Mouse (Mus musculus) neural tube, embryonic 14.5 days (tissue): Measurements from ENCODE around the gene Galnt18. TPM values are rescaled to one million over a fixed set of nuclear protein-coding genes. Genes with fewer than 3 reads are reported as not detected.

Experiments
- ATAC-seq: fragments of 200-750 bp; cut with Nextera tagmentation; 2 replicates; pipeline ENCODE4 v1.8.0; 2017; ENCODE audit warnings: low read depth, mild to moderate bottlenecking, moderate TSS enrichment, moderate library complexity
- H3K27ac ChIP-seq: fragments of 300-500 bp; sonication (generic); 2 replicates; pipeline ENCODE4 v1.5.1; 2014; ENCODE audit warnings: low read depth, mild to moderate bottlenecking, control low read depth, low read length, moderate library complexity, mixed read lengths
- H3K27me3 ChIP-seq: fragments of 300-500 bp; sonication (generic); 2 replicates; pipeline ENCODE4 v1.6.1; 2014; ENCODE audit warnings: low read length; ENCODE audit not compliant: control insufficient read depth, insufficient read depth
- H3K36me3 ChIP-seq: fragments of 300-500 bp; sonication (generic); 2 replicates; pipeline ENCODE4 v1.6.1; 2014; ENCODE audit warnings: low read length, mixed read lengths; ENCODE audit not compliant: control insufficient read depth, insufficient read depth
- H3K4me1 ChIP-seq: fragments of 300-500 bp; sonication (generic); 2 replicates; pipeline ENCODE4 v1.6.1; 2014; ENCODE audit warnings: low read length; ENCODE audit not compliant: control insufficient read depth, insufficient read depth
- H3K4me2 ChIP-seq: fragments of 300-500 bp; sonication (generic); 2 replicates; pipeline ENCODE4 v1.6.1; 2014; ENCODE audit warnings: mild to moderate bottlenecking, low read depth, low read length, control low read depth
- H3K4me3 ChIP-seq: fragments of 300-500 bp; sonication (generic); 2 replicates; pipeline ENCODE4 v1.5.1; 2014; ENCODE audit warnings: low read depth, low read length, control low read depth, mixed read lengths
- H3K9ac ChIP-seq: fragments of 300-500 bp; sonication (generic); replicated peaks from 2 replicates; pipeline ENCODE4 v1.6.1; 2014; ENCODE audit warnings: low read depth, mild to moderate bottlenecking, control low read depth, low read length, mixed read lengths
- H3K9me3 ChIP-seq: fragments of 300-500 bp; sonication (generic); 2 replicates; pipeline ENCODE4 v1.6.1; 2016; ENCODE audit warnings: low read length; ENCODE audit not compliant: control insufficient read depth
- WGBS: fragments of 180-500 bp; shearing (Covaris S2); extraction: QIAGEN DNeasy Blood & Tissue Kit; methylation state at CpG from one replicate; pipeline ENCODE4 v1.1.7; 2014; 5-methylcytosine and 5-hydroxymethylcytosine counted together
- polyA plus RNA-seq: library from polyadenylated mRNA; unstranded; fragments of >200 nt; fragmentation: Nextera tagmentation; extraction: Ambion mirVana; gene quantifications from 2 replicates; pipeline ENCODE4 v1.2.1, GENCODE M21; 2014

The Galnt18 gene
- polyA plus RNA-seq, 1 experiment from 2014 or later = 12.7 TPM

DNA sequence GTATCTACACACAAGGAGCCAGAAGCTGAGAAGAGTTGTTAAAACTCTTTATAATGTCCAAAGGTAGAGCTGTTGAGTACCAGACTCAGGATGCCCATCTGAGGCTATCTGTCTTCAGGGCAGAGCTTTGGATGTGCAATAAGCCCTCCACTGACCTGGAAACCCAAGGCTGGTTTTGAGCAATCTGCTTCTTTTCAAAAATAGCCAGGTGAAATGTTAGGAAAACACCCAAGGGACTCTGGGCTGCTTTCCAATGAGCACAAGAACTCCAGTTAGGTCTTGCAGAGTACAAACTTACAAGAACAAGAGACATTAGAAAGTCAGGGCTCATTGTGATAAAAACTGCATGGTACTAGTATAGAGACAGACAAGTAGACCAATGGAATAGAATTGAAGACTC lies 135.4 kb downstream of the Galnt18 start:
- ATAC-seq = no peak
- no peak overlapping the region for H3K27ac ChIP-seq
- no peaks in the 10 kb centered on the region for H3K4me1 ChIP-seq
- no peaks in the 10 kb centered on the region for H3K9me3 ChIP-seq
- no peak overlapping the region for H3K9ac ChIP-seq
- no peaks in the 10 kb centered on the region for H3K36me3 ChIP-seq
- no peak overlapping the region for H3K4me2 ChIP-seq
- H3K4me3 ChIP-seq = no peak overlapping the region
- no peaks in the 10 kb centered on the region for H3K27me3 ChIP-seq

DNA sequence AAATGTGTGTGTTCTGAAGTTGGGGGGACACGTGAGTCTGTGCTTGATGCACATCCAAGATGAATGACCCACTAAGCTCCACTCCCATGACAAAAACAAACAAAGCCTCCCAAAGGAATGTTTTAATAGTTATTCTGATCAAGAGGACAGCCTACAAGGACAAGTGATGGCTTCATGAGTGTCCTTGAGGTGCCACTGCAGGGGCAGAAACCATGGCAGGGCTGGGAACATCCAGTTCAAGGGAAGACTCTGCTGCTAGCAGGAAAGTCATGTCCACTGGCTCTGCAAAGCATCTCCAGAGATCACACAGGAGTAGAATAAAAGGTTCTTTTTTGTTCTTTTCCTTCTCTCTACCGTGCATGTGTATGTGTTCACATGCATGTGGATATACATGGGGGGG lies 140.9 kb downstream of the Galnt18 start:
- Histone ChIP-seq H3K4me1 (peaks cover 5% of the 10 kb centered on the region; the same call in 1 of the 2 replicates), H3K9ac (no peak overlapping the region), H3K27me3 (no peaks in the 10 kb centered on the region), H3K9me3 (no peaks in the 10 kb centered on the region), H3K4me3 (no peak overlapping the region), H3K27ac (no peak overlapping the region), H3K36me3 (no peaks in the 10 kb centered on the region), H3K4me2 (no peak overlapping the region)
- ATAC-seq = no peak
- 86% methylated on average over 2 of the region's 2 CpGs for WGBS

DNA sequence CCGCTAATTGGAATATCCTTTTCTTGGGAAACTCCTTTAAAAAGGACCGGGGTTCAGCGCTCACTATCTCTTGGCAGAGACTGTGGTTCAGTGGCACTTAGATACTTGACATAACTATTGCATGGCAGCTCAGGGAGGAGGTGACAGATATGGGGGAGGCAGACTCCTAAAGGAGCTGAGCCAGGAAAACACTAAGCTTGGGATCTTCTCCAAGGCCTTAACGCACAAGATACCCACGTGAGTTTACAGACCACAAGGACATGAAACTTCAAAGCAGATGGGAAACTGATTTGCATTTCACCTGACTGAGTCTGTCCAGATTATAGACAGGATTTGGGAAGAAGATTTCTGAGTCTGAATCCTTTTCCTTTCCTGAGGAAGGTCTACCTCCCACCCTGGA lies 141.3 kb downstream of the Galnt18 start:
- no peak for ATAC-seq
- no peak overlapping the region for H3K4me3 ChIP-seq
- H3K4me1 ChIP-seq = peaks cover 5% of the 10 kb centered on the region; the same call in 1 of the 2 replicates
- H3K27me3 ChIP-seq = no peaks in the 10 kb centered on the region
- no peaks in the 10 kb centered on the region for H3K9me3 ChIP-seq
- WGBS = 53% methylated on average over 5 of the region's 5 CpGs
- H3K27ac ChIP-seq = 0 out of 2 replicates have a peak overlapping the region, but pooled peaks have one; percentile 10
- no peak overlapping the region for H3K4me2 ChIP-seq
- H3K9ac ChIP-seq = no peak overlapping the region
- H3K36me3 ChIP-seq = no peaks in the 10 kb centered on the region

DNA sequence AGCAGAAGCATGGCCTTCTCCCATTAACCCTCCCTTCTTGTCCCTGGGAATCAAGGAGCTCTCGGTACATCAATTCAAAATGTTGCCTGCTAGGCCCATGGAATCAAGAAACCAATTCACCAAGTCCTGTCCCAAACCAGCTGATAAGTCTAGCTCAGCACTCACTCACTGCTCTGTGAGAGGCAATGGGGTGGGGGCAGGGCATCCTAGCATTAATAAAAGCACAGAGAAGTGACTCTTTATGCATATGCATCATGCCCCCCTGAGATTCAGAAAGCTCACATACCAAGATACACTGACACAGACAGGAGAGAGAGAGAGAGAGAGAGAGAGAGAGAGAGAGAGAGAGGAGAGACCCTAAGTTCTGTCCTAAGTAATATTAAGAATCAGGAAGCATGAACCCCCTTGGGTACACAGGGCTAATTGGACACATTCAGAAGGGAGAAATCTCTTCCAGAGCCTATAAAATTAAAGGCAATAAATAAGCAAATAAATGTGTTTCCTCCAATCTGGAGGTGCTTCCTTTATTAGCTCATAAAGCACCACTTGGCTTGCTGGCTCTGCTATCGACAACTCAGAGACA lies 141.8 kb downstream of the Galnt18 start:
- Histone ChIP-seq H3K9me3 (no peaks in the 10 kb centered on the region), H3K27me3 (no peaks in the 10 kb centered on the region), H3K27ac (no peak overlapping the region; the same call in 1 of the 2 replicates), H3K4me2 (no peak overlapping the region), H3K4me1 (peaks cover 5% of the 10 kb centered on the region; the same call in 1 of the 2 replicates), H3K9ac (no peak overlapping the region), H3K4me3 (no peak overlapping the region), H3K36me3 (no peaks in the 10 kb centered on the region)
- WGBS = 47% methylated on average over 2 of the region's 2 CpGs
- ATAC-seq = peak; percentile 74

DNA sequence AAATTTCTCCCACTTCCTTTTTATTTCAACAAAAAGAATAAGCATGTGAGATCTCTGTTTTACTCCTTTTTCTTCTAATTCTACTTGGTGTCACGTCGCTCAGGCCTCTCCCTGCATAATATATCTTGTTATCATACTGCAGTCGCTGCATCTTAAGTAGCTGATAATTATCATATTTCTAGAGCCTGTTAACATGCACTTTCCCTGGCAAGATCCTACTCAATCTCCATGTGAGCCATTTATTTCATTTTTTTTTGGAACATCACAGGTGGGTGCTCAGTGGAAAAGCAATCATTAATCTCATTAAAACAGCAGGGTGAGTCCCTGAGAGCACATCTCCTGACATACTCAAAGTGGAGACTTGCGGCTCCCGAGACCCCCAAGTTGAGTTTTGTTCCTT lies 143.3 kb downstream of the Galnt18 start:
- no peak for ATAC-seq
- H3K9ac ChIP-seq = no peak overlapping the region
- no peaks in the 10 kb centered on the region for H3K36me3 ChIP-seq
- 57% methylated on average over 5 of the region's 5 CpGs for WGBS
- no peaks in the 10 kb centered on the region for H3K27me3 ChIP-seq
- H3K4me1 ChIP-seq = peaks cover 5% of the 10 kb centered on the region; the same call in 1 of the 2 replicates
- H3K4me2 ChIP-seq = no peak overlapping the region
- no peaks in the 10 kb centered on the region for H3K9me3 ChIP-seq
- no peak overlapping the region for H3K27ac ChIP-seq
- no peak overlapping the region for H3K4me3 ChIP-seq

DNA sequence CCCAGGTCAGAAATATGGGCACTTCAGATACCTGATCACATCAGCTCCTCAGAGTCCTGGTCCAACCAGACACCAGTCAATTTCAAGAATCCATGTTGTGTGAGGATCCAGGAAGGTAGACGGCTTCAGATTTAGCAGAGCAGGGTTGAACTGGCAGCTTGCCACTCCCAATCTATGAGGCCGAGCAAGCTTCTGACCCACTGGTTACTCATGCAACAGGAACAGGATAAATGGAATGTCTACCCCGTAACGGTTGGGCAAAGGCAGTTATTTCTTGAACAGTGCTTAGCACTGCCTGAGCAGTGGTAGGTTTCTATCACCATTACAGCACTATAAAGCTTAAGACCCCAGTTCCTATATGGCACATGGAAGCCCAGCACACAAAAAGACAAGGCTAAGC lies 148.5 kb downstream of the Galnt18 start:
- Histone ChIP-seq H3K27me3 (no peaks in the 10 kb centered on the region), H3K9me3 (no peaks in the 10 kb centered on the region), H3K4me3 (no peak overlapping the region), H3K36me3 (no peaks in the 10 kb centered on the region), H3K27ac (no peak overlapping the region), H3K4me2 (no peak overlapping the region), H3K4me1 (no peaks in the 10 kb centered on the region), H3K9ac (no peak overlapping the region)
- 77% methylated on average over 4 of the region's 4 CpGs for WGBS
- ATAC-seq = no peak

DNA sequence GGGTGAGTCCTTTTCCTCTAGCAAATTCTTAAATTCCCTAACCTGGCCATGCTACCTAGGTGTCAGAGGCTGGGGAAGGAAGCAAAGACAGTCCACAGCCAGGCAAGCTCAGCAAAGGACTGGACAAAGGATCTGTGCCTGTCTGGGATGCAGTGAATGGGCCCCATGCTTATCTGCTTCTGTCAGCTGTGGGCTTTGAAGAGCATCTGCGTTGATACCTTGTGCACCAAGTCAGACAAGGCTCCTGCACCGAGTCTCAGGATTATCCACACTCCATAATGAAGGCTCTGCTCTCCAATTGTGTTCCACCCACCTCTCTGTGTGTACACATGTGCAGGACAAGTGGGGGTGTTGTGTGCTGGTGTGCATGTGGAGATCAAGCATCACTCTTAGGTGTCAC lies 153.5 kb downstream of the Galnt18 start:
- Histone ChIP-seq H3K27me3 (no peaks in the 10 kb centered on the region), H3K9ac (no peak overlapping the region), H3K27ac (no peak overlapping the region), H3K4me1 (no peaks in the 10 kb centered on the region), H3K9me3 (no peaks in the 10 kb centered on the region), H3K4me2 (no peak overlapping the region), H3K4me3 (no peak overlapping the region), H3K36me3 (no peaks in the 10 kb centered on the region)
- 80% methylated on average over 2 of the region's 2 CpGs for WGBS
- no peak for ATAC-seq

DNA sequence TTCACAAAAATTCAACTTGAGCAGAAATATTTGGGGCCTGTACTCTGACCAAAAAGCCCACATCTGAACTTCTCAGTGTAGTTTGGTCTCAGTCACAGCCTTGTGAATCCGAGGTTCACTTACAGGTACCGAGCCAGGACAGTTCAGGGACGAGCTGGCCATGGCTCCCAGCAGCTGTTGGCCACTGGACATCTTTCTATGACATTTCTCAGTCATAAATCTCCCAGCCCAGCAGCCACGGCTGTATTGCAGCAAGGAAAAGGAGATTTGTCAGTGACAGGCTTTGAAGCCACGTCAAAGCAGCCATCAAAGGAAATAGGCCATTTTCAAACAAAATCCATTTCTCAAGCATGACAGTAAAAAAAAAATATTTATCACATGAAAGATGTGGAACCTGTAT lies 154.0 kb downstream of the Galnt18 start:
- Histone ChIP-seq H3K4me1 (no peaks in the 10 kb centered on the region), H3K4me2 (no peak overlapping the region), H3K9ac (no peak overlapping the region), H3K27me3 (no peaks in the 10 kb centered on the region), H3K36me3 (no peaks in the 10 kb centered on the region), H3K4me3 (no peak overlapping the region), H3K27ac (no peak overlapping the region), H3K9me3 (no peaks in the 10 kb centered on the region)
- 70% methylated on average over 5 of the region's 5 CpGs for WGBS
- no peak for ATAC-seq

DNA sequence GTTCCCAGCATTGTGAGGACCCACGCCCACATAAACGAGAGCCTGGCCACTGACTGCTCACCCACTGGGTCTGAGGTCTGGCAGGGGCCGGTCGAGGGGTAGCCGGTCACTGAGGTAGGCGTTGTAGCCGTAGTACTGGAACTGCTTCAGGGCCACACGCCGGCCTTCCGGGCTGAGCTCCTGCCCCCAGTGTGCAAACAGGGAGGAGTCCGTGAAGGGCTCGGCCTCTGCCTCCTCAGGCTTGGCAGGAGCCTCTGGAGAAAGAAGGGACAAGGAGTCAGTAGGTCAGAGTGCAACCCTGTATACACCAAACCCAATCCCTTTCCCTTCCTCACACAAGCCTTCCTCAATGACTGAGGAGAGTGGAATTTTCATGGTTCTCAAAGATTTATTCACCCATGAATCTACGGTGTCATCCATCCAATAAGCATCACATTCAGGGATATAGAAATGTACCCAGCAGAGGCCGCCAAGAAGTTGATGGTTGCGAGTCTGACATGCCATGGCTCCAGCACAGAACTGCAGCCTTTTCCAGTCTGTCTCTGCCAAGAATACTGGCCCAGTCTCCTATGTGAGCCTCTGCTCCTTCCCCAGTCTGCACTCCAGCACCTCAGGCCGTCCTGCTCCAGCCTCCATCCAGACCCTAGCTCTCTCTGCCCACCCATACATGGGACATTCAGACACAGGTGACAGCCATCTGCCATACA lies 163.4 kb downstream of the Galnt18 start:
- ATAC-seq = no peak
- Histone ChIP-seq H3K4me3 (no peak overlapping the region), H3K9me3 (no peaks in the 10 kb centered on the region), H3K9ac (no peak overlapping the region), H3K4me2 (no peak overlapping the region), H3K27ac (no peak overlapping the region), H3K27me3 (no peaks in the 10 kb centered on the region), H3K36me3 (no peaks in the 10 kb centered on the region), H3K4me1 (no peaks in the 10 kb centered on the region)
- WGBS = 61% methylated on average over 16 of the region's 16 CpGs
